Mouse (Mus musculus) kidney, postnatal 25 days (tissue): ENCODE measurements around the gene Kdsr.

Source experiments
- DNase-seq, 2 experiments: peaks; one replicate each; pipeline ENCODE4 v3.0.0; 2021; ENCODE audit warnings: mixed read lengths in 2 of 2

Gene Kdsr

GRCm38 (mm10) chr1:106738092-106738491 lies 21.4 kb downstream of the Kdsr start:
- DNase-seq = peak in 1 of 2 experiments; percentile 33

DNA sequence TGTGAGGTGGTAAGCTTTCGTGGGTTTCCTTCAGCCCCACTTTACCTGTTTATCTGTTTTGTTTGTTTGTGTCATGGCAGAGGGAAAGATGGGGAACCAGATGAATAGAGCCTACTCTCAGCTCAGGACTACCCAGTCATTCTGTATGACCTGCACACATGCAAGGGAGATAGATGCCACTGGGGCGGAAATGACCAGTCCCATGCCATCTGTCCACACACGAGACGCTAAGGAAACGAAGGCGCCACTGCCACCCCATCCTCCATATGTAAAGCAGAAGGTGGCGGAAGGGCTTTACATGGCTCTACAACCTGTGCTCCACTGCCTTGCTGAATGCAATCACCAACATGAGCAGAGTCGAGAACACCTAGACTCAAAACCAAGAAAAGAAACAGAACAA lies 23.3 kb downstream of the Kdsr start:
- DNase-seq = no peak

DNA sequence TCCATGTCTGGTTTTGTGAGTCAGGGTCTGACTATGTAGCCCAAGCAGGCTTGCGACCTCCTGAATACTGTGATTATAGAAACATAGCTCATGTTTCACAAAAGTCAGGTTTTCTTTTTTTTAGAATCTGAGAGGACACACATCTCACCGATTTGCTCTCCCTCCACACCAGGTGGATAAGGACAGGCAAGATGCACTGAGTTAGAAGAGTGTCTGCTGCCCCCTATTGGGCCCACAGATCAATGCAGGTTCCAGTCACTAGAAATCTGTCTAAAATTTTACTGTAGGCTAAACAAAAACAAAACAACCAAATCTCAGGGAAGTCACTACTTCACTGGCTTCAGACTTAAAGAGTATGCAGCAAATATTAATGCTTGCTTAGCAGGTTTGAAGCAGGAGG lies 23.9 kb downstream of the Kdsr start:
- DNase-seq = peak in 1 of 2 experiments; percentile 57

DNA sequence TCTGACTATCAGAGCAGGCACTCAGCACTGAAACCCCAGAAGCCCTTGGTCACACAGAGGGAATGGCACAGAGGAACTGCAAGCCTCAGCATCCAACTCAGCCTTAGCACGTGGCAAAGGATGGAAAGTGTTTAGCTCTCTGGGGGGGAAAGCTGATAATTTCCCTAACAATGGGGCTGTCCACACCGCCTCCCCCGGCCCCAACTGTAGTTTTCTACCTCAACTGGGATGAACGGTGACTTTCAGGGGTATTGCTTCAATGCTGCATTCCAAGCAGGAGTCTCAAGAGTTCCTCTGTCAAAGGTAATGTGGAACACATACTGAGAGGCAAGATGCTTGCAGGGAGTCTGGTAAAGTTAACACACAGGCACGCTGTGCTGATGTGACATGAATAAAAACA lies 37.5 kb downstream of the Kdsr start:
- no peak for DNase-seq

DNA sequence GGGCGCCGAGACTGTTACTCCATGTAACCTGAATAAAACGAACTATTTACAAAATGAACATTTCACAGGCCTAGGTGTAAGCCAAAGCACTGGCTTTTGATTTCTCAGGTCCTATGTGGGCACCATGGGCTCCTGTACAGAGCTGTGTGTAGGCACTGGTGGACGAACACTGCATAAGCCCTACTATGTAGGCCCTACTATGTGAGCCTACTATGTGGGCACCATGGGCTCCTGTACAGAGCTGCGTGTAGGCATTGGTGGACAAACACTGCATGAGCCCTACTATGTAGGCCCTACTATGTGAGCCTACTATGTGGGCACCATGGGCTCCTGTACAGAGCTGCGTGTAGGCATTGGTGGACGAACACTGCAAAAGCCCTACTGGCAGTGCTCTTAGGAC lies 41.8 kb downstream of the Kdsr start:
- peak in 1 of 2 experiments; percentile 21 for DNase-seq

DNA sequence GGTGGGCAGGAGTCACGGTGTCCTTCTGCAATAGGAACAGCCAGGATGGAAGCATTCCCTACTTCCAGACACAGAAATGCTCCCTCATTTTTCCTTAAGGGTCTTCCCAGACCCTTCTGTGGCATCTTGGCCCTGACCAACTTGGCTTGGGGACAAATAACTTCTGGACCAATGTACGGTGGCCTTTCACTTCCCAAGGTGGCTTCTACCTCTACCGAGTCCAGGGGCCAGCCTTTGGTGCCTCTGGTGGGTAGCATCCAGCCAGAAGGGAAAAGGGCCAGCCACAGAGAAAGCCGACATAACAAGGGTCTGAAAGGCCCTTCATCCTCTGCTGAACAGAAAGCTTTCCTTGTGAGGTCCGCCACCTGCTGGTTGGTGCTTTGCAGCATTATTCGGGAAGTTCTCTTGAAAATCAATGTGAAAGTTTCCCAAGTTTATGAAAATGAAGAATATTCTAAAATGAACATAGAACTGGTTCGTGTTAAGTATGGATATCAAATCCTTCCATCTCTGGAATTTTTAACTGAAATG lies 42.4 kb downstream of the Kdsr start:
- DNase-seq = peak; percentile 78 to 91

DNA sequence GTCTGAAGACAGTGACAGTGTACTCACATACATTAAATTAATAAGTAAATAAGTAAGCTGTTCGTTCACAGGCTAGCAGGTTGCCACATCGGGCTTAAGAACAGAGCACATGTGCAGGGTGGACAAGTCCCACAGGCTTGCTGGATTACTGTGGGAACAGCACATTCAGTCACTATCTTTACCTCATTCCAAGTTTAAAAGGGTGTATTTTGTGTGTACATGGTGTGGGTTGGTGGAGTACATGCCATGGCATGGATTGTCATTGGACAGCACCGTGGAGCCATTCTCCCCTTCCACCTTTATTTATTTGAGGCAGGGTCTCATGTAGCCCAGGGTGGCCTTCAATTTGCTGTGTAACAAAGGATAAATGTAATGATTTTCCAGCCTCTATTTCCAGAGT lies 43.4 kb downstream of the Kdsr start:
- DNase-seq = no peak

DNA sequence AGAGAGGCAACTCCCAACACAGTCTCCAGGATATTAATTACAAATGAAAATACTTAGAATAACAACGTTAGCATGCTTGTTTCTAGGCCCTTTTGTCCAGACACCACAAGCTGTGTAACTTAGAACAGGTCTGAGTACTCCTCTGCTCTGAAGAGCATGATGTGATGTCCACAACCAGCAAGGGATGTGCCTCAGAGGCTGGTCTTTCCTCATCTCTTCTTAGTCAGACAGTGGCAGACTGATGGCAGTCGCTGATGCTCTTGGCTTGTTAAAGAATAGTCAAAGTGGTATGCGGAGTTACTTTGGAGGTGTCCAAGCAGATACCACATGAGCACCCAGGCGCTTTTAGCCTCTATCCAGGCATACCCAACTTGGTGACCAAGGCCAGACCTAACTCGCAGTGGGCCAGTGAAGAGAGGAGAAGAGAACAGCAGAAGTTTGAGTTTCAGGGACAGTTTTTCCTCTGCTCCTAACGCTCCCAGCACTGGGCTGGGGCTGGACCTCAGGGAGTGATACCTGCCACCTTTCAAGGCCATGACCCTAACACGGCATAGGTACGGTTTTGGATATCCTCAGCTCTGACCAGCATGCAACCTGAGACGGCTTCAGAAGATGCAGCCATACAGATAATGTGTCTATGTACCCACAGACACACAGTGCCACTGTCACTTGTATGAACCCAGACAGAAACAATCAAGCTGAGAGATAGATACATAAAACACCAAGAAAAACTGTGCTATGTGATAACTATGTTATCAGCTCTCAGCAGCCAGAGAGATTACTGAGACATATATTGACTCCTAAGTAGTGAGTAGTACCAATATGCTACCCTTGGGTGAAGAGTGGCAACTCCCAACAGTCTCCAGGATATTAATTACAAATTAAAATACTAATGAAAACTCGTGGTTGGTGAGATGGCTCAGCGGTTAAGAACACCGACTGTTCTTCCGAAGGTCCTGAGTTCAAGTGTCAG lies 44.1 kb downstream of the Kdsr start:
- DNase-seq = no peak

GRCm38 (mm10) chr1:106714530-106714981 lies 45.0 kb downstream of the Kdsr start:
- DNase-seq = no peak

DNA sequence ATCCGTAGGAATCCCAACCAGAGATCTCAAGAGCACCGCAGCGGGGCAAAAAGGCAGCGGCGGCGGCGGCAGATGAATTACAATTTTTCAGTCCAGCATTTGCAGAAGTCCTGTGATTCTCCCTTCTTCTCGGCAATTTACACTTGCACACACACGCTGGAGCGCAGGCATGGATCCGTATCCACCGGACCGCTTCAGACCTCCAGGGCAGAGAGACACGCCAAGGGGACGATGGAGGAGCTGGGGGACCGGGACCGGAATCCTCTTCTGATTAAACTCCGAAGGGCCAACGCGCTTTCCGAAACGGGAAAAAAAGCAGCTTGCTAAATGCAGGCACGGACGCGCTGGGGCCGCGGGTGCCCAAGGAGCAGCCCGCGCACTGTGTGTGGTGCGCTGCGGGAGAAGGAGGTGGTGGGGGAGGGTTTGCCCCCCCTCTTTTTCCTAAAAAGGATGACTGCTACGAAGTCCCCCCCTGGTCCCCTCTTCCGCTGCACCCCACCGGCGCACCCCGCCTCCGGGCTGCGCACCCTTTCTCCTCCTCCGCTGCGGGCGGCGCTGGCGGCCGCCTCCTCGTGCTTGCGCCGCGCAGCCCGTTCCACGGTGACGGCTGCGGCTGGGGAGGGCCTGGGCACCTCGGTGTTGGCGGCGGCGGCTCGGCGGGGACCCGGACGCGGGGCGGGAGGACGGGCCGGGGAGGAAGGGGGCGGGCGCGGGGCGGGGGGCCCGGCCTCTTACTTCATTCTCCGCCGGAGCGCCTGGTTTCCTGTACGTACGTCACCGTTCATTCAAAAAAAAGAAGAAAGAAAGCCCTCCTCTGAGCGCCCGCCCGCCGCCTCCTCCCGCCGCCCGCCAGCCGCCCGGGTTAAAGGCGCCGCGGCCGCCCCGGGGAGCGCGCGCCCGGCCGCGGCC lies 45.7 kb downstream of the Kdsr start, which contains the start of gene Bcl2:
Bcl2 (minus strand) TSS at position 654 of the 909 bp plus-strand sequence.
- DNase-seq = peak; percentile 80 to 90

DNA sequence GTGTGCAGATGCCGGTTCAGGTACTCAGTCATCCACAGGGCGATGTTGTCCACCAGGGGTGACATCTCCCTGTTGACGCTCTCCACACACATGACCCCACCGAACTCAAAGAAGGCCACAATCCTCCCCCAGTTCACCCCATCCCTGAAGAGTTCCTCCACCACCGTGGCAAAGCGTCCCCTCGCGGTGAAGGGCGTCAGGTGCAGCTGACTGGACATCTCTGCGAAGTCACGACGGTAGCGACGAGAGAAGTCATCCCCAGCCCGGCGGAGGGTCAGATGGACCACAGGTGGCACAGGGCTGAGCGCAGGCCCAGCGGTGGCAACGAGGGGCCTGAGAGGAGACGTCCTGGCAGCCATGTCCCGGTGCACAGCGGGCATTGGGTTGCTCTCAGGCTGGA lies 47.2 kb downstream of the Kdsr start:
- peak; percentile 67 to 70 for DNase-seq

DNA sequence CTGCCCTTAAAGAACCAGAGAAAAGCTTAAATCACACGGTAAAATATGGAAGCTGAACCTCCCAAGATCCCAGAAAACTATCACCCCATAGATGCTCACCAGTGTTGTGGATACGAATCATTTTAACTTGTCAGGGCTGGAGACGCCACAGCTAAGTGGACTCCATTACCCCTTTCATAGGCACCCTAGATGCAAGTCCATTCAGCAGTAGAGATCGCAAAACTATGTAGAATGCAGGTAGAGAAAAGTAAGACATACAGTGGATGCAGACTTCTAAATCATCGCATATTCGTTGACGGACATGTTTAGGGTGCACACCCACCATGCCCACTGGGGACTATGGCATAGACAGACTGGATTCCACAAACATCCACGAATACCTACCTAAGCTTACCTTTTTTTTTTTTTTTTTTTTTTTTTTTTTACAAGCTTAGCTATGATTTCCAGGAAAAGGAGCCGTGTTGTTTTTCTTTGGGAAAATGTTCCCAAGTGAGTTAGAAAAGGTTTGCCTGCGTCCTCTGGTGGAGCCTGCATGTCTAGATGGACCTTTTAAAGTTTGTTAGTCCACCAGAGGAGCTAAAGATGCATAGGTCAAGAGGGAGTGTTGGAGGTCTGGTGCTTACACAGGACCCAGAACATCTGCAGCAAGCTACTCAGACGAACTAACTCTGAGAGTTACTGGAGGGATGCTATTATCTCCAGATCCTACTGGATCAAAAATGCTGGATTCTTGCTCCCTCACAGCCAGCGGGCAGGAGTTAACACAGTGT lies 48.0 kb downstream of the Kdsr start:
- peak in 1 of 2 experiments; percentile 27 for DNase-seq

GRCm38 (mm10) chr1:106710202-106710601 lies 49.3 kb downstream of the Kdsr start:
- no peak for DNase-seq

GRCm38 (mm10) chr1:106707036-106707880 lies 52.3 kb downstream of the Kdsr start:
- DNase-seq = no peak

DNA sequence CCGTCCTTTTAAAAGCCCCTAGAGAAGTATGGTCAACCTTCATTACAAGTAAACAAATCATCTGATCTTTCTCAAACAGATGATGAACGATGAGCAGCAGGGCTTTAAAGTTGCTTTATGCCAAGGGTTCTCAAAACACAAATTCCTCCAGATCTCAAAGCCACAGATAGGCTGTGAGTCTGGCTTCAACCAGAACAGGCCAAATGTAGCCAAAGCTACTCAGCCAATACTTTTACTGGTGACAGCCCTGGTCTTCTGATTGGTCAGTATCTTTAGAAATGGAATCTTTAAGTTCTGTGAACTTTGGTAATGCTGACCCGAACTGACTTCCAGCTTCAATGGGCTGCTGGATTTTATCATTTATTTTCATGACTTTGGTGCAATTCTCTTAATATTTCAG lies 56.3 kb downstream of the Kdsr start:
- no peak for DNase-seq

GRCm38 (mm10) chr1:106702471-106703175 lies 56.9 kb downstream of the Kdsr start:
- DNase-seq = no peak

GRCm38 (mm10) chr1:106700520-106701114 lies 58.9 kb downstream of the Kdsr start:
- DNase-seq = no peak

GRCm38 (mm10) chr1:106696472-106696871 lies 63.1 kb downstream of the Kdsr start:
- DNase-seq = no peak

- DNase-seq = no peak
These were observed 63.9 kb downstream of the Kdsr start for GRCm38 (mm10) chr1:106695649-106696048.

GRCm38 (mm10) chr1:106694316-106694715 lies 65.2 kb downstream of the Kdsr start:
- DNase-seq = peak; percentile 28 to 52
